ENCODE assay signal across 8 mouse cellular contexts in the genomic region with DNA sequence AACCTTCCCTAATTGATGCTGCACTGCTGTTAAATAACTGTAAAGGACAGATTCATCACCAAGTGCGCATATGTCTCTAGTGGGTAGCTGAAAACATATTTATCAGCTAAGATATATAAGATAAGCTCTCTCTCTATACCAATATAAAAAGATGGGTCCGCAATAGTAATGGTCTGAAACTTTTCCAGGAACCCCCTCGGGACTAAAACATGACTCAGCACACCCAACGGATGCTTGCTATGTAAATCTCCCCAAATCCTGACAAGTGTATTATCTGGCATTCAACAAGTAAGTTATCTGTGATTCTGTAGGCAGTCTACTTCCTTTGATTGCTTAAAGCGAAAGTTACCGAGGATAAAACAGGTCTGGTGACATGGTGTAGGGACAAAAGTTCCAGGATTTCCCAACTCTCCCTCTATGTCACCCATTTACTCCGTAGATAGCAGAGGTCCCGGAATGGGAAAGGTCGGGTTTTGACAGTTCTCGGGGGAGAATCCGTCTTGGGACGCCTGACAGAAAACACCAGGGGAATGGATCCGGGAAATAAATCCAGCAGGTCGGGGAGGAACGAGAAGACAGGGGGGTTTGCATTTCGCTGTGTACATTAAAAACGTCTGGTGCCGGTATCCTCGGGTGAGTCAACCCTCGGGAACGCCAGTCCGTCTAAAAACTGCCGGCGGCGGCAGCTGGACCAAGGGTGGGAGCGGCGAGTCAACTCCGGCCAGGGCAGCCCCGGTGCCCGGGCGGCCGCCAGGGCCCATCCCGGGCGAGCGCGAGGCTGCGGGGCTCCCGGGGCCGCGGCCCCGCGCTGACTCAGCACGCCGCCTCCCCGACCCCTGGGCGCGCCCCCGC. TPM values are rescaled to one million over a fixed set of nuclear protein-coding genes. Genes with fewer than 3 reads are reported as not detected.
DNase-seq lines count a peak whose midpoint lies in the region; ATAC-seq and TF ChIP-seq lines count a peak whose summit lies in the region.

No protein-coding gene starts in this region.

- no peaks in the 10 kb centered on the region for H3K27me3 ChIP-seq in forebrain, embryonic 16.5 days (replicated peaks; ENCODE audit: control insufficient read depth, insufficient read depth, low read length)
- H3K27me3 ChIP-seq in intestine, postnatal 0 days (replicated peaks; ENCODE audit: control insufficient read depth, insufficient read depth, low read length): no peaks in the 10 kb centered on the region
- H3K27me3 ChIP-seq in midbrain, embryonic 15.5 days (replicated peaks): no peaks in the 10 kb centered on the region

- peak overlapping the region; percentile 79 for H3K27ac ChIP-seq in bone marrow, adult 2 months (ENCODE audit: control insufficient read depth, insufficient read depth, low read depth, low read length, poor library complexity)
- no peak overlapping the region; the same call in 1 of the 2 replicates for H3K27ac ChIP-seq in forebrain, embryonic 16.5 days (ENCODE audit: low read length)
- H3K27ac ChIP-seq in intestine, postnatal 0 days (ENCODE audit: low read depth, low read length): peak overlapping the region; percentile 99
- peak overlapping the region; percentile 68 for H3K27ac ChIP-seq in midbrain, embryonic 15.5 days

- H3K9ac ChIP-seq in forebrain, embryonic 16.5 days (replicated peaks; ENCODE audit: low read depth, low read length): peak overlapping the region; percentile 90
- peak overlapping the region; percentile 95 for H3K9ac ChIP-seq in intestine, postnatal 0 days (ENCODE audit: low read depth, low read length)
- H3K9ac ChIP-seq in midbrain, embryonic 15.5 days: peak overlapping the region; percentile 82

- no peak for TF ChIP-seq CTCF in bone marrow, adult 2 months (IDR thresholded peaks at IDR 0.05; ENCODE audit: control insufficient read depth, insufficient read depth, low read length)
- TF ChIP-seq CTCF in intestine, postnatal 0 days (IDR thresholded peaks at IDR 0.05; ENCODE audit: low read depth): no peak

- ATAC-seq in forebrain, embryonic 16.5 days: peak; percentile 72
- peak; percentile 61 for ATAC-seq in intestine, postnatal 0 days
- ATAC-seq in midbrain, embryonic 15.5 days (replicated peaks): peak; percentile 81

- peaks cover 3% of the 10 kb centered on the region; the same call in 1 of the 2 replicates for H3K4me1 ChIP-seq in bone marrow, adult 2 months (ENCODE audit: control insufficient read depth, insufficient read depth, low read length)
- peaks cover 15% of the 10 kb centered on the region for H3K4me1 ChIP-seq in forebrain, embryonic 16.5 days (replicated peaks; ENCODE audit: control insufficient read depth, insufficient read depth, low read length)
- H3K4me1 ChIP-seq in intestine, postnatal 0 days (replicated peaks; ENCODE audit: control insufficient read depth, insufficient read depth, low read length): no peaks in the 10 kb centered on the region; the same call in 1 of the 2 replicates
- peaks cover 16% of the 10 kb centered on the region for H3K4me1 ChIP-seq in midbrain, embryonic 15.5 days

- TF ChIP-seq POLR2A in bone marrow, adult 2 months (IDR thresholded peaks at IDR 0.05; ENCODE audit: borderline replicate concordance, control insufficient read depth, low read depth, low read length): no peak

- H3K4me2 ChIP-seq in forebrain, embryonic 16.5 days (ENCODE audit: low read length): peak overlapping the region; percentile 94
- peak overlapping the region; percentile 62 for H3K4me2 ChIP-seq in intestine, postnatal 0 days (replicated peaks; ENCODE audit: low read depth)
- peak overlapping the region; percentile 64 for H3K4me2 ChIP-seq in midbrain, embryonic 15.5 days

- peak; percentile 16 for DNase-seq in gastrocnemius, adult 18-20 months (ENCODE audit: low spot score)
- DNase-seq in gastrocnemius, postnatal 14 days: no peak
- DNase-seq in 3134 (ENCODE audit: extremely low read depth, insufficient read length, low spot score): peak; percentile 62
- DNase-seq in left cerebral cortex, adult 18-20 months (ENCODE audit: low spot score in 2 of 2): no peak

- 1% methylated on average over 45 of the region's 48 CpGs for WGBS in bone marrow, adult 2 months
- WGBS in forebrain, embryonic 16.5 days: 4% methylated on average over 45 of the region's 48 CpGs
- under 1% methylated on average over 38 of the region's 48 CpGs for whole genome bisulfite sequencing in intestine, postnatal 0 days
- WGBS in midbrain, embryonic 15.5 days: 3% methylated on average over 48 of the region's 48 CpGs

- H3K4me3 ChIP-seq in bone marrow, adult 2 months (replicated peaks; ENCODE audit: control insufficient read depth, low read depth, low read length): peak overlapping the region; percentile 80
- H3K4me3 ChIP-seq in forebrain, embryonic 16.5 days (replicated peaks; ENCODE audit: low read length): peak overlapping the region; percentile 82
- peak overlapping the region; percentile 78 for H3K4me3 ChIP-seq in intestine, postnatal 0 days (ENCODE audit: low read depth, low read length)
- peak overlapping the region; percentile 77 for H3K4me3 ChIP-seq in midbrain, embryonic 15.5 days

- H3K9me3 ChIP-seq in forebrain, embryonic 16.5 days (ENCODE audit: control insufficient read depth, low read length): no peaks in the 10 kb centered on the region
- no peaks in the 10 kb centered on the region for H3K9me3 ChIP-seq in intestine, postnatal 0 days (ENCODE audit: control insufficient read depth)
- H3K9me3 ChIP-seq in midbrain, embryonic 15.5 days: no peaks in the 10 kb centered on the region

- intact Hi-C loops in gastrocnemius, postnatal 14 days (cut with DNase I; ENCODE audit: low total_unique reads): no loop called here

- H3K36me3 ChIP-seq in forebrain, embryonic 16.5 days (ENCODE audit: control insufficient read depth, insufficient read depth): peaks cover 11% of the 10 kb centered on the region; the same call in 1 of the 2 replicates
- H3K36me3 ChIP-seq in intestine, postnatal 0 days (ENCODE audit: control insufficient read depth, insufficient read depth): peaks cover 32% of the 10 kb centered on the region
- H3K36me3 ChIP-seq in midbrain, embryonic 15.5 days (replicated peaks): peaks cover 17% of the 10 kb centered on the region; the same call in 1 of the 2 replicates

RNA-seq across cellular contexts. Expression of gene Tbk1, which starts 0.6 kb away (rescaled TPM):
- total RNA-seq in gastrocnemius, adult 18-20 months (2021): 10 to 100 TPM in 1 of 2 experiments, 1 to 10 TPM in 1; 9.0 to 10.2 TPM
- total RNA-seq in gastrocnemius, postnatal 14 days (2021): 10 to 100 TPM; 11.0 to 11.5 TPM
- 11.2 and 31.3 TPM in 2 replicates for polyA plus RNA-seq in bone marrow, adult 2 months (2011; ENCODE audit: insufficient read depth, insufficient read length, low replicate concordance, missing spikeins)
- polyA plus RNA-seq in forebrain, embryonic 16.5 days (2015; fragmentation: Nextera tagmentation; extraction: Ambion mirVana): 38.4 and 42.7 TPM in 2 replicates
- polyA plus RNA-seq in intestine, postnatal 0 days (2015; fragmentation: Nextera tagmentation; extraction: Ambion mirVana): 27.3 and 29.6 TPM in 2 replicates
- polyA plus RNA-seq in midbrain, embryonic 15.5 days (2015; fragmentation: Nextera tagmentation; extraction: Ambion mirVana): 30.7 and 33.7 TPM in 2 replicates
- total RNA-seq in left cerebral cortex, adult 18-20 months (2021): 10 to 100 TPM; 49.1 to 50.3 TPM

RNA-seq across cellular contexts. Expression of gene Xpot, which starts 40.1 kb away (rescaled TPM):
- 10 to 100 TPM; 23.9 to 27.7 TPM for total RNA-seq in gastrocnemius, adult 18-20 months (2021)
- 10 to 100 TPM; 20.3 to 28.2 TPM for total RNA-seq in gastrocnemius, postnatal 14 days (2021)
- polyA plus RNA-seq in bone marrow, adult 2 months (2011; ENCODE audit: insufficient read depth, insufficient read length, low replicate concordance, missing spikeins): 18.5 and 24.4 TPM in 2 replicates
- polyA plus RNA-seq in forebrain, embryonic 16.5 days (2015; fragmentation: Nextera tagmentation; extraction: Ambion mirVana): 38.4 and 49.3 TPM in 2 replicates
- 19.5 and 20.3 TPM in 2 replicates for polyA plus RNA-seq in intestine, postnatal 0 days (2015; fragmentation: Nextera tagmentation; extraction: Ambion mirVana)
- polyA plus RNA-seq in midbrain, embryonic 15.5 days (2015; fragmentation: Nextera tagmentation; extraction: Ambion mirVana): 30.3 and 30.5 TPM in 2 replicates
- 10 to 100 TPM; 71.8 to 74.6 TPM for total RNA-seq in left cerebral cortex, adult 18-20 months (2021)

RNA-seq across cellular contexts. Expression of gene D930020B18Rik, which starts 55.4 kb away (rescaled TPM):
- not detected for total RNA-seq in gastrocnemius, adult 18-20 months (2021)
- total RNA-seq in gastrocnemius, postnatal 14 days (2021): not detected
- not detected in 2 replicates for polyA plus RNA-seq in bone marrow, adult 2 months (2011; ENCODE audit: insufficient read depth, insufficient read length, low replicate concordance, missing spikeins)
- 0.27 and 0.40 TPM in 2 replicates for polyA plus RNA-seq in forebrain, embryonic 16.5 days (2015; fragmentation: Nextera tagmentation; extraction: Ambion mirVana)
- 0.05 and 0.12 TPM in 2 replicates for polyA plus RNA-seq in intestine, postnatal 0 days (2015; fragmentation: Nextera tagmentation; extraction: Ambion mirVana)
- 0.26 and 0.35 TPM in 2 replicates for polyA plus RNA-seq in midbrain, embryonic 15.5 days (2015; fragmentation: Nextera tagmentation; extraction: Ambion mirVana)
- total RNA-seq in left cerebral cortex, adult 18-20 months (2021): under 1 TPM; 0.23 to 0.60 TPM

Comparison
In these comparisons a context has a peak if more than half of its experiments do, and no peak if none do; other contexts are left out.
1. DNase-seq: peak in gastrocnemius, adult 18-20 months (single experiment) and 3134 (single experiment); none in gastrocnemius, postnatal 14 days (single experiment) and left cerebral cortex, adult 18-20 months (0 of 2).
2. Peak in every context shown above with its lines, with median percentiles within 50 percentile points of each other: H3K4me3 ChIP-seq, ATAC-seq, H3K4me2 ChIP-seq and H3K9ac ChIP-seq.